Mouse (Mus musculus): ENCODE measurements around the gene Sox10. TPM values are rescaled to one million over a fixed set of nuclear protein-coding genes. Genes with fewer than 3 reads are reported as not detected.

Sox10 gene
- 1.0 TPM in 1 of 2 replicates, not detected in the other for polyA plus RNA-seq (2011; ENCODE audit: insufficient read length, low read depth, missing spikeins)

DNA sequence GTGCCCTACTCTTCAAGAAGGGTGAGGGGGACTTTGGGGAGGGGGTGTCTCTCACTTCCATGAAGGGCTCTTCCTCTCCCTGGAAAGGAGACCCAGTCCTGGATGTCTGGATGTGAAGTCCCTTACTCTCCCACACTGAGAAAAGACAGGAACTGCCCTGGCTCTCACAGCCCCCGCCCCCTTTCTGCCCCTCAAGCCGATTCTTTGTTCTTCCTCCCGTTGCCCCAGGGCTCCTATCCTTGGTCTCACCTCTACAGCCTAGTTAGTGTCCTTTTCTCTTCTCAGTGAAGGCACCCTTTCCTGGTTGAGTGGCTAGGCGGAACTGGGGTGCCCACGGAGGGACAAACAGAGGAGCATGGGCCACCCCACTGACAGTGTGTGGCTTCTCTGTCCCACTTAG is at the start of gene Sox10:
TSS of gene Sox10 (minus strand) at position 101 of the 400 bp plus-strand sequence.
- TF ChIP-seq CTCF (IDR thresholded peaks at IDR 0.05; ENCODE audit: borderline replicate concordance, insufficient read depth, low read length): no peak
- TF ChIP-seq POLR2A (IDR thresholded peaks at IDR 0.05; ENCODE audit: low read depth, low read length): no peak
- Histone ChIP-seq H3K4me1 (ENCODE audit: control insufficient read depth, insufficient read depth, low read length) (peaks cover 4% of the 10 kb centered on the region; the same call in 1 of the 2 replicates), H3K4me3 (ENCODE audit: insufficient read depth, low read length) (no peak within 1 kb of the TSS), H3K27ac (ENCODE audit: insufficient read depth, low read length) (no peak within 1 kb of the TSS)

DNA sequence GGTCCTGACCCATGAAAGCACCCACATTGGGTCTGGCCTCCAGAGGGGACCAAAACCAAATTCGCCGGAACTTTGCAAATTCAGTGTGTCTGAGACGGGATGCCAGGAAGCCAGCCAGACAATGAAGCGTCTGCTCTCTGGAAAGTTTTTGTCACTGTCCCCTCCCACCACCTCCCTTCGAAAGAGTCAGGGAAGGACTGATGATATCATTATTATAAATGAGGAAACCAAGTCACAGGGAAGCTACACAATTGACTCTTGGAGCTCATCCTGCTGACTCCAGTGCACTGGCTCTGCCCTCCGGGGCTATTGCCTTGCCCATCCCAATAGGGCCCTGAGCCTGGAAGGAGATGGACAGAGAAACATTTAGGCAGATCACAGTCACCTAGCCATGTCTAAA is 48.6 kb upstream of the Sox10 start:
- no peak for TF ChIP-seq CTCF (IDR thresholded peaks at IDR 0.05; ENCODE audit: borderline replicate concordance, insufficient read depth, low read length)
- no peak for TF ChIP-seq POLR2A (IDR thresholded peaks at IDR 0.05; ENCODE audit: low read depth, low read length)
- Histone ChIP-seq H3K4me3 (ENCODE audit: insufficient read depth, low read length) (no peak overlapping the region), H3K27ac (ENCODE audit: insufficient read depth, low read length) (no peak overlapping the region), H3K4me1 (ENCODE audit: control insufficient read depth, insufficient read depth, low read length) (no peaks in the 10 kb centered on the region)

DNA sequence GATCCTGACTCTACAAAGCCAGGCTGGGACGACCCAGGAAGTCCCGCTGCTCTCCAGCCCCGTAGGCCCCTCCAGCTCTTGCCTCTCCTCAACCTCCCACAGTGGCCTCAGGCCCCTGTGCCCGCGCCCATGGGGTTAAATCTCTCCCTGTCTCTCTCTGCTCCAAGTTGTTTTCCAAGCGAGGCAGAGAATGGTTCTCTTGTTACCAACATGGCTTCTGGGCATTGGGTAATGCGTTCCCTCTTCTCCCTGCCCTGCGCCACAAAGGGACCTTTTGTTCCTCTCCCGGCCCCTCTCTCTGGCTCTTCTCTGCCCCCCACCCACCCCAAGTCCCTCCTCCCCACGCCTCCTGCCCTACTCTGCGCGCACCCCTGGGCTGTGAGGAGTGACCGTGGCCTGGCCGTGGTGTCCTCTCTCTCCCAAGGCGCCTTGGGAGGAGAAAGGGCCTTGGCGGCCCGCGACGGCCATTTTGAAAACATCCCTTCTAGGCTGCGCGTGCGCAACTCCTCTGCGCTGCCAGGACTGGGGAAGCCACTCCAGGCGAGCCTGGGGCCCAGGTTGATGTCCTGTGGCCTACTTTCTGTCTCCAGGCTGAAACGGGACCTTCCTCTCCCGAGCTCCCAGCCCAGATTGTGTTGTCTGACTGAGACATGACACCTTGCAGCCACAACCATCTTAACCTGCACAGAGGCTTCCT is 47.9 kb upstream of the Sox10 start:
- Histone ChIP-seq H3K4me3 (ENCODE audit: insufficient read depth, low read length) (no peak overlapping the region), H3K27ac (ENCODE audit: insufficient read depth, low read length) (no peak overlapping the region), H3K4me1 (ENCODE audit: control insufficient read depth, insufficient read depth, low read length) (no peaks in the 10 kb centered on the region)
- no peak for TF ChIP-seq POLR2A (IDR thresholded peaks at IDR 0.05; ENCODE audit: low read depth, low read length)
- TF ChIP-seq CTCF (IDR thresholded peaks at IDR 0.05; ENCODE audit: borderline replicate concordance, insufficient read depth, low read length): no peak

DNA sequence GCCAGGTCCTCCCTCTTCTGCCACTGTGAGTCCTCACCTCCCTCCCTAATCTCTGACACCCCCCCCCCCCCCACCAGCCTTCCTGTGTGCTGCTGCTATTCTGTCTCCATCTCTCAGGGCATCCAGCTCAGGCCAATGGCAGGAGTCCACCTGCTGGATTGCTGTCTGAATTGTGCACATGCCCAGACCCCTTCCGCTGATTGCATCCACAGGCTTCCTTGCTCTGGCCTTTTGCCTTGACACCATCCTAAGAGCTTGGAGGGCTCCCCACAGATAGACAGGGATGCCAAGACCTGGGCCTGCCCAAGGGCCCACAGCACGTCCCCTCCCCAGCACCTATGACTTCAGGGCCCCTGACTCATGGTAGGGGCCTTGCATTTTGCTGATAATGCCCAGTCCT is 45.3 kb upstream of the Sox10 start:
- TF ChIP-seq POLR2A (IDR thresholded peaks at IDR 0.05; ENCODE audit: low read depth, low read length) (no peak), CTCF (IDR thresholded peaks at IDR 0.05; ENCODE audit: borderline replicate concordance, insufficient read depth, low read length) (no peak)
- H3K27ac ChIP-seq (ENCODE audit: insufficient read depth, low read length): no peak overlapping the region
- H3K4me3 ChIP-seq (ENCODE audit: insufficient read depth, low read length): no peak overlapping the region
- H3K4me1 ChIP-seq (ENCODE audit: control insufficient read depth, insufficient read depth, low read length): no peaks in the 10 kb centered on the region

DNA sequence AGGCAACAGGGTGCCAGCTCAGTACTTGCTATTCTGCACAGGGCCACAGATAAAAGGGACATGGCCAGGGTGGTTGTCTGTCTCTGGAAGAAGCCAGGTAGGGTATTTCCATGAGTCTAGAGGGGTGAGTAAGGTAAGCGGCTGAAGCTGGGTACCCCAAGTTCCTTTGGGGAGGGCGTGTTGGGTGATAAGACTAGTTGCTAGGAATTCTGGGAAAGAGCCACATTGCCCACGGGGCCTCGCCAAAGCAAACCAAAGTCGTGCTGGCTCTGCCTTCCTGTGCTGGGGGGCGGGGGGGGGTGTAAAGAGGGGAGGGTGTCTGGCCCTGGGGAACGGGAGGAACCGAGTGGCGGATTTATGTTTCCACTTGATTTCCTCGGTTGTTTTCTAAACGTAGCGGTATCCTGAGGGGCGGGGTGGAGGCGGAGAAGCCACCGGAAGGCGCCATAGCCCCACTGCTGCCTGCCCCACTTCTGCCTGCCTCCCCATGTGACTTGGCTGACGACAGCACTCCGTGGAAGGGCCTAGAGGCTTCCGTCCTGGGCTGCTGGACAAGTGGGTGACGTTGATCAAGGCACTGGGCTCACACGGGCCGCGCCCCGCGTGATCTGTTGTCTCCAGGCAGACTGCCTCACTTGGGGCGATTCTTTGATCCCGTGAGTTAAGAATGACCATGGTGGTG is 43.9 kb upstream of the Sox10 start:
- no peaks in the 10 kb centered on the region for H3K4me1 ChIP-seq (ENCODE audit: control insufficient read depth, insufficient read depth, low read length)
- no peak overlapping the region for H3K27ac ChIP-seq (ENCODE audit: insufficient read depth, low read length)
- TF ChIP-seq CTCF (IDR thresholded peaks at IDR 0.05; ENCODE audit: borderline replicate concordance, insufficient read depth, low read length): no peak
- TF ChIP-seq POLR2A (IDR thresholded peaks at IDR 0.05; ENCODE audit: low read depth, low read length): no peak
- no peak overlapping the region for H3K4me3 ChIP-seq (ENCODE audit: insufficient read depth, low read length)

DNA sequence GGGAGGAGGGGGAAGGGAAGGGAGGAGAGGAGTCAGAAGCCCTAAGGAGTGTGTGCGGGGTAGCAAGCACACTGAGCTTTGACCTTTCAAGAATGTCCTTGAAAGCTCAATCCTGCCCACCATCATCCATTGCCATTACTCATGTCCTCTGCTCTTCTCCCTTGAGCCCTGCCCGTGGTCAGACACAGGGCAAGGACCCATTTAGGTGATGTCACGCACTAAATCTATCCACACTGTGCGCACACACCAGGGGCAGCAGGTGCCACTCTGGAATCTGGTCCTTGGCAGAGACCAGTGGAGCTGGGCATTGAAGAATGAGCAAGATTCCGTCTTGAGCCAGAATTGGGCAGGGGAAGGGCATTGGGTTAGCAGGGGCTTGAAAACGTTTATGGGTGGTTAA is 43.2 kb upstream of the Sox10 start:
- Histone ChIP-seq H3K27ac (ENCODE audit: insufficient read depth, low read length) (no peak overlapping the region), H3K4me1 (ENCODE audit: control insufficient read depth, insufficient read depth, low read length) (no peaks in the 10 kb centered on the region), H3K4me3 (ENCODE audit: insufficient read depth, low read length) (no peak overlapping the region)
- TF ChIP-seq CTCF (IDR thresholded peaks at IDR 0.05; ENCODE audit: borderline replicate concordance, insufficient read depth, low read length) (no peak), POLR2A (IDR thresholded peaks at IDR 0.05; ENCODE audit: low read depth, low read length) (no peak)

DNA sequence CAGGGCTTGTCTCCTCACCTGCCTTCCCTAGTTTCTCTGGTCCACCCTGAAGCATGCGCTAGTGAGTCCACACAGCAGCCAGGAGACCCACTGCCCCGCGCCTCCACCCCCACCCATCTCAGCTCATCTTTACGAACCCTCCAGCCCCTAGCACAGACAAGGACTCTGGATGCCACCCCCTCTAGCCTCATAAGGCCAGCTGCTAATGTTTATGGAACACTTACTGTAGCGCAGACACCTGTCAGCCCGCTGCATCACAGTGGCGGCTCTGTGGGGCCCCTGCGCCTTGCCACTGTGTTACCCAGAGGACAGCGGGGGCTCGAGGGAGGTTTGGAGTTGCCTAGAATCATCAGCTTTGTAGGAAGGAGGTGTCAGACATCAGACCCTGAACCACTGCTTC is 37.5 kb upstream of the Sox10 start:
- TF ChIP-seq POLR2A (IDR thresholded peaks at IDR 0.05; ENCODE audit: low read depth, low read length): no peak
- TF ChIP-seq CTCF (IDR thresholded peaks at IDR 0.05; ENCODE audit: borderline replicate concordance, insufficient read depth, low read length): no peak
- no peak overlapping the region for H3K27ac ChIP-seq (ENCODE audit: insufficient read depth, low read length)
- H3K4me1 ChIP-seq (ENCODE audit: control insufficient read depth, insufficient read depth, low read length): no peaks in the 10 kb centered on the region
- no peak overlapping the region for H3K4me3 ChIP-seq (ENCODE audit: insufficient read depth, low read length)

DNA sequence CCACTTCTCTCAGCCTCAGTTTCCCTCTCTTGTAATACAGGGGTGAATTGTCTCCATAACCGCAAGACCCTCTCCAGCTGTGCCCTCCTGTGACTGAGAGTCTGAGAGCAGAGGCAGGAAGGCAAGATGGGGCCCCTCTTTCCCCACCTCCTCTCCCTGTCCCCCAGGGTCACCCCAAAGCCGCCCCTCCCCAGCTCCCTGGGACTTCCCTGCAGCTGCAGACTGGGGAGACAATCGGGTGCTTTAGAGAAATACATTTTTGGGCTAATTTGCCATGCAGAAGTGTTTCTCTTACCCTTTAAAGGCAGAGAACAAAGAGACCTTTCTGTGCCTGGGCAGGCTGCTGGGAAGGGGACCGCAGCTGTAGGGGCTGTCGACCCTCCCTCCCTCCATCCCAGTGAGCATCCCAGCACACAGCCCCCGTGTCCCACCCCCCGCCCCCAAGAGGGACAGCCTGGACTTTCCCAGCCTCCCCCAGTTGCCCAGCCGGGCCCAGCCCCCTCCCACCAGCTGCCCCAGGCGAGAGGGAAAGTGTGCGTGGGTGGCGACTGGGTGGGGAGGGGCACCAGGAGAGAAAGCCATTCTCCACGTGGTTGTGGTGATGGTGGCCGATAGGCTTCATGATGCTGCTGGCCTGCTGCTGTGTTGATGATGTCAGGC is 36.6 kb upstream of the Sox10 start:
- H3K27ac ChIP-seq (ENCODE audit: insufficient read depth, low read length): no peak overlapping the region
- H3K4me1 ChIP-seq (ENCODE audit: control insufficient read depth, insufficient read depth, low read length): no peaks in the 10 kb centered on the region
- no peak overlapping the region for H3K4me3 ChIP-seq (ENCODE audit: insufficient read depth, low read length)
- TF ChIP-seq CTCF (IDR thresholded peaks at IDR 0.05; ENCODE audit: borderline replicate concordance, insufficient read depth, low read length) (no peak), POLR2A (IDR thresholded peaks at IDR 0.05; ENCODE audit: low read depth, low read length) (no peak)

DNA sequence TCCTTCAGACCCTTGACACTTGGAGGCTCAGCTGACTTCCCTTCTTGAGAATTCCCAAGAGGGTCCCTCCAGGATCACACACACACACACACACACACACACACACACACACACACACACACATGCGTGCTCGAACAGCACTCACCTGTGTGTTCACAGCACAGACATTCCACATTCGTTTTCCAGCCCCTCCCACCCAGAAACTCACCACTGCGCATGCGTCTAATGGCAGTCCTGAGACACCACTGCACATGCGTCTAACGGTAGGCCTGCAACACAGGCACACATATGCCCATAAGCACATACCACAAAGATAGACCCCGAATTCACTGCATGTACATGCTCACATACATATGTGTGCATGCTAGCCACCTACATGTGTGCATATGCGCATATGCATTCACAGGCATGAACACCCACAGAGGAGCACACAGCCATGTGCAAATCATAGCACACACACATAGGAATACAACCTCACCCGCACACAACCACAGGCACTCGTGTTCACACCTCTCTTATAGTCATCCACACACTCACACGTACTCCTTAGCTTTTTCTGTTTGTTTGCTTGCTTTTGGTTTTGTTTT is 34.4 kb upstream of the Sox10 start:
- Histone ChIP-seq H3K27ac (ENCODE audit: insufficient read depth, low read length) (no peak overlapping the region), H3K4me3 (ENCODE audit: insufficient read depth, low read length) (no peak overlapping the region), H3K4me1 (ENCODE audit: control insufficient read depth, insufficient read depth, low read length) (no peaks in the 10 kb centered on the region)
- TF ChIP-seq POLR2A (IDR thresholded peaks at IDR 0.05; ENCODE audit: low read depth, low read length) (no peak), CTCF (IDR thresholded peaks at IDR 0.05; ENCODE audit: borderline replicate concordance, insufficient read depth, low read length) (no peak)
